In the genomic region with DNA sequence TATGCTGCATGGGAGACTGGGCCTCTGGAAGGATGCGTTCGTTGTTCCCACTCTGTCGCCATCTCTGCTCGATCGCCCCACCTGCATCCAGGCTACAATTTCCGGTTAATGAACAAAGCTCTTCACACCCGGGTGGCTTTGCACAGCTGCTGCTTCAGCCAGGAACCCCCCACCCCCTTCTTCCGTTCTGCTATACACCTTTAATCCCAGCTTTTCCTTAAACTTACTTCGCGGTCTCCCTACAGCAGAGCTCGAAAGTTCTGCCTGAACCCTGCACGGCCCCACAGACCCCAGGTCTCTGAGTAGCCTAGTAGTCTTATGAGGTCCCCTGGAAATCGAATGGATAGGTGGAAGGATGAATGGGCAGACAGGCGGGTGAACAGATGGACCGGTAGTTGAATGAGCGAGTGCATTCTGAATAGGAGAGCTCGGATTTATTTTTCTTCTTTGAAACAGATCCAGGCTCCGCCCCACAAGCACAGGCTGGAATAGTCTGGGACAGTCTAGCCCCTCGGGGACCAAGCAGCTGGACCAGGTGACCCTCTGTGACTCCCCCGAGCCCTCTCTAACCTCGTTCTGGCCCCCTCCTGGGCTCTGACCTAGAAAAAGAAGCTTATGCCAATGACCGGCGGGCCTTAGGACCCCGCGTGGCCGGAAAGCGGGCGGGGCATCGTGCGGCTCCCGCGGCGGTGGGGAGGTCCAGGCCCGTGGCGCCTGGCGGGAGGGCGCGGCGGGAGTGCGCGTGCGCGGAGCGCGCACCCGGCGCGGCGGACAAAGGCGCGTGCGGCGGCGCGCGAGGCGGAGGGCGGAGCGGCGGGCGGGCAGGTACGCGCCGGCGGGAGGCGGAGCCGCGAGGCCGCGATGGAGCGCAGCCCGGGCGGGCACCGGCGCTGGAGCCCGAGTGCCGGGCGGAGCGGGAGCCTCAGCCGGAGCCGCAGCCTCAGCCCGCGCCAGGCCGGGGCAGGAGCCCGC, we compare ENCODE assay signal across 8 mouse cellular contexts. TPM values are rescaled to one million over a fixed set of nuclear protein-coding genes. Genes with fewer than 3 reads are reported as not detected.
DNase-seq lines count a peak whose midpoint lies in the region; ATAC-seq lines count a peak whose summit lies in the region.

A gene (plus strand): TSS at position 908 of the 972 bp plus-strand sequence.

- H3K27me3 ChIP-seq in intestine, embryonic 15.5 days (replicated peaks): no peaks in the 10 kb centered on the region

- H3K9me3 ChIP-seq in intestine, embryonic 15.5 days: no peaks in the 10 kb centered on the region

- peak; percentile 94 for DNase-seq in adrenal gland, postnatal 10 days
- peak; percentile 95 for DNase-seq in embryo, embryonic 9.5 days (ENCODE audit: extremely low spot score)
- DNase-seq in gastrocnemius, postnatal 4 days (ENCODE audit: low spot score in 2 of 2): peak; percentile 84 to 90
- peak; percentile 86 to 91 for DNase-seq in left cerebral cortex, postnatal 14 days (ENCODE audit: low spot score in 2 of 2)
- peak; percentile 87 for DNase-seq in right cerebral cortex, postnatal 14 days
- DNase-seq in urinary bladder, postnatal 25 days (ENCODE audit: low spot score): peak; percentile 89

- peak within 1 kb of the TSS; percentile 85 for H3K9ac ChIP-seq in intestine, embryonic 15.5 days

- H3K36me3 ChIP-seq in intestine, embryonic 15.5 days: no peaks in the 10 kb centered on the region

- H3K4me1 ChIP-seq in intestine, embryonic 15.5 days (replicated peaks): peaks cover 23% of the 10 kb centered on the region

- intact Hi-C loops in left cerebral cortex, postnatal 14 days (cut with DNase I): no loop called here

- peak within 1 kb of the TSS; percentile 94 for H3K27ac ChIP-seq in intestine, embryonic 15.5 days

- under 1% methylated on average over 85 of the region's 85 CpGs for WGBS in intestine, embryonic 15.5 days

- peak within 1 kb of the TSS; percentile 97 for H3K4me2 ChIP-seq in intestine, embryonic 15.5 days (replicated peaks)

- ATAC-seq in intestine, embryonic 15.5 days: peak; percentile 96
- peak; percentile 55 for ATAC-seq in megakaryocyte-erythroid progenitor cell, adult 5-6 weeks (replicated peaks; ENCODE audit: low FRiP score, low TSS enrichment, poor library complexity, severe bottlenecking)

- peak within 1 kb of the TSS; percentile 73 for H3K4me3 ChIP-seq in intestine, embryonic 15.5 days (replicated peaks)

RNA-seq across cellular contexts. Expression of the gene that starts here (rescaled TPM):
- 10 to 100 TPM; 40.7 to 52.5 TPM for total RNA-seq in adrenal gland, postnatal 10 days (2021)
- total RNA-seq in gastrocnemius, postnatal 4 days (2021): 10 to 100 TPM; 38.4 to 43.0 TPM
- polyA plus RNA-seq in intestine, embryonic 15.5 days (2015; fragmentation: Nextera tagmentation; extraction: Ambion mirVana): 16.9 and 17.7 TPM in 2 replicates
- 10 to 100 TPM; 94.8 to 95.4 TPM for total RNA-seq in left cerebral cortex, postnatal 14 days (2021)
- total RNA-seq in megakaryocyte-erythroid progenitor cell, adult 5-6 weeks (2014; fragmentation: Nextera tagmentation): 6.6 and 7.0 TPM in 2 replicates
- total RNA-seq in megakaryocyte-erythroid progenitor cell, adult 5-6 weeks (2017): 2.9 and 5.2 TPM in 2 replicates

Comparison
In these comparisons a context has a peak if more than half of its experiments do, and no peak if none do; other contexts are left out.
1. Peak in every context shown above with its lines: DNase-seq, ATAC-seq, H3K4me3 ChIP-seq and H3K27ac ChIP-seq.
2. RNA of the gene that starts here (total RNA-seq): 94.8 to 95.4 TPM in left cerebral cortex, postnatal 14 days, 40.7 to 52.5 TPM in adrenal gland, postnatal 10 days and 38.4 to 43.0 TPM in gastrocnemius, postnatal 4 days; 2.9 to 7.0 TPM in megakaryocyte-erythroid progenitor cell, adult 5-6 weeks; every median in the first group is over 4 times any median in the second.